Mouse (Mus musculus): Measurements from ENCODE around the gene Pop4. TPM values are rescaled to one million over a fixed set of nuclear protein-coding genes. Genes with fewer than 3 reads are reported as not detected.

Gene Pop4
- polyA plus RNA-seq, 1 experiment: 17.2 TPM

DNA sequence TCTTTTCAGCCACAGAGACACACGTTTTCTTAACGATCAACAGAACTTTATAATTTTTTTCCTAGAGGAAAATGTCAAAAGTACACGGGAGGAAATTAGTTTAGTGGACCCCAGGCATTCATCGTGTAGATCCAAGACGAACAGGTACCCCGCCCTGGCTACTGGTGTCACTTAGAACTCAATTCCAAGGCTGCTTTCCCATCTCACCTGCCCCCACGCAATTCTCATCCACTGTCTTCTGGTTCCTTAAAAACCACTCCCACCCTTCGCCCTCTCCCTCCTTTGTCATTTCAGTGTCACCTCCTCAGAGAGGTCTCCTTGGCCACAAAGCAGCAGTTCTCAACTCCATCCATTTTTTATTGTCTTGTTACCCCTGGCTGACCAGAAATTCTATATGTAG lies 42.9 kb downstream of the Pop4 start:
- no peak overlapping the region for H3K27ac ChIP-seq (replicated peaks; ENCODE audit: low read depth, low read length)
- H3K4me3 ChIP-seq (ENCODE audit: insufficient read depth, low read depth, low read length): peak overlapping the region; percentile 80
- peaks cover 2% of the 10 kb centered on the region; the same call in 1 of the 2 replicates for H3K4me1 ChIP-seq (ENCODE audit: control insufficient read depth, insufficient read depth, insufficient read length, low read length)

DNA sequence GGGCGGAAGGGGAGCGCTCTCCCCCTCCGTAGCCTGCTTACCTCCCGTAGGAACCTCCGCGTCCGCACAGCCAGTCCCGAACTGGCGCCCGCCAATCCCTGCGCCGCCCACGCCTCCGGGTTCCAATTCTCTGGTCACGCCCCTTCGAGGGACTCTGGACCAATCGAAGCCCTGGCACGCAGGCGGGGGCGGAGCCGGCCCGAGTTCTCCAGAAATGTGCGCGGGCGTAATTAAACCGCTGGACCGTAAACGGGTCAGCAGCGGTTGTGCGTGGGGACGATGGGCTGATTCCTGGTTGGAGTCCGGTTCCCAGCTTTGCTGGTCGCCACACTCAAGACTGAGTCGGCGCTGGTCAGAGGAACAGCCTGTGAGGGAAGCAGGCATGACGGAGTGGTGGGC lies 43.3 kb downstream of the Pop4 start, which contains the start of gene Plekhf1:
Plekhf1 (minus strand) TSS at position 117 of the 399 bp plus-strand sequence.
- Histone ChIP-seq H3K27ac (replicated peaks; ENCODE audit: low read depth, low read length) (peak within 1 kb of the TSS; percentile 58), H3K4me3 (ENCODE audit: insufficient read depth, low read depth, low read length) (peak within 1 kb of the TSS; percentile 80), H3K4me1 (ENCODE audit: control insufficient read depth, insufficient read depth, insufficient read length, low read length) (peaks cover 2% of the 10 kb centered on the region; the same call in 1 of the 2 replicates)

DNA sequence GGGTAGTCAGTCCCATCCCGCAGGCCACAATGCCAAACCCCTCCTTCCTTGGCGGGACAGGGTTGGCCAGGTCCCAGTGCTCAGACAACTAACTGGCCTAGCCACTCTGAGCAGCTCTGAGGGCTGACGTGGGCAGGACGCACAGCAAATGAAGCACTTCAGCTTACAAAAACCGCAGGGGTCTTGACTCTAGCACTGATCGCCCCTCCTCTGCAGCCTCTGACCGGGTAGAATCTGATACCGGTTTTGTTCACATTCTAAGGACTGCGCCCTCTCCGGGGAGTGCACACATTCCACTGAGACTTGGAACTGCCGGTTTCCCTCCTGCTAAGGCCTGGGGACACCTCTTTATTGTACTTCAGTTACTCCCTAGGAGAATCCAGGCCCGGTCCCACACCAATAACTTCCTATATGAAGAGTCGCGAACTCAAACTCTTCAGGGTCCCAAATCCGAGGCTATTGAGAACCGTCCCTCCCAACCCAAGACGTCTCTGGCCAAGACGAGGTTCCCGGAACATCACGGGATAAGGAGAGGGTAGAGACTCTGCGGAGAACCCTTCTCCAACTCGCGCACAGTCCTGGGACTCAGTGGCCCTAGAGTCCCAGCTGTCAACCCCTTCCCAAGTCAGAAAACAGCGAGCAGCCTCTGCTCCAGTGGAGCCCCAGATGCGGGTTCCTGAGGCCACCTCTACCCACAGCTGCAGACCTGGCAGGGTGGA lies 43.9 kb downstream of the Pop4 start:
- peak overlapping the region; percentile 80 for H3K4me3 ChIP-seq (ENCODE audit: insufficient read depth, low read depth, low read length)
- peak overlapping the region; percentile 42 for H3K27ac ChIP-seq (replicated peaks; ENCODE audit: low read depth, low read length)
- peaks cover 2% of the 10 kb centered on the region; the same call in 1 of the 2 replicates for H3K4me1 ChIP-seq (ENCODE audit: control insufficient read depth, insufficient read depth, insufficient read length, low read length)

DNA sequence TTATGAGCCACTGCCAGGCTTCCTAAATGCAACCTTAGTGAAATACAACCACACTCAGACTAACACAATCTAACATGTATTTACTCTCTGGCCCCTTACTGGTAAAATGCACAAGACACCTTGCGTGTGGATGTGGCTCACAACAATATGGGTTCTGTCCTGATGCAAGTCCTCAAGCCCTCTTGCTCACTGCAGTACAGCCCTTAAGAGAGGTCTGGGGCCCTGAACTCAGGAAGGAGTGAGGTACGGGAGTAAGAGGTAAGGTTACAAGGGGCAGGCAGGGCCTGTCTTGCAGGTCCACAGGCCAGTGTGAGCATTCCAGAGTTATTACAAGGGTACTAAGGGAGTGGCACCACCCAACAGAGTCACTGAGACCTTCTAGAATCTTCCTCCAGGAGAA lies 45.0 kb downstream of the Pop4 start:
- peaks cover 2% of the 10 kb centered on the region; the same call in 1 of the 2 replicates for H3K4me1 ChIP-seq (ENCODE audit: control insufficient read depth, insufficient read depth, insufficient read length, low read length)
- peak overlapping the region; percentile 80 for H3K4me3 ChIP-seq (ENCODE audit: insufficient read depth, low read depth, low read length)
- H3K27ac ChIP-seq (replicated peaks; ENCODE audit: low read depth, low read length): peak overlapping the region; percentile 58

DNA sequence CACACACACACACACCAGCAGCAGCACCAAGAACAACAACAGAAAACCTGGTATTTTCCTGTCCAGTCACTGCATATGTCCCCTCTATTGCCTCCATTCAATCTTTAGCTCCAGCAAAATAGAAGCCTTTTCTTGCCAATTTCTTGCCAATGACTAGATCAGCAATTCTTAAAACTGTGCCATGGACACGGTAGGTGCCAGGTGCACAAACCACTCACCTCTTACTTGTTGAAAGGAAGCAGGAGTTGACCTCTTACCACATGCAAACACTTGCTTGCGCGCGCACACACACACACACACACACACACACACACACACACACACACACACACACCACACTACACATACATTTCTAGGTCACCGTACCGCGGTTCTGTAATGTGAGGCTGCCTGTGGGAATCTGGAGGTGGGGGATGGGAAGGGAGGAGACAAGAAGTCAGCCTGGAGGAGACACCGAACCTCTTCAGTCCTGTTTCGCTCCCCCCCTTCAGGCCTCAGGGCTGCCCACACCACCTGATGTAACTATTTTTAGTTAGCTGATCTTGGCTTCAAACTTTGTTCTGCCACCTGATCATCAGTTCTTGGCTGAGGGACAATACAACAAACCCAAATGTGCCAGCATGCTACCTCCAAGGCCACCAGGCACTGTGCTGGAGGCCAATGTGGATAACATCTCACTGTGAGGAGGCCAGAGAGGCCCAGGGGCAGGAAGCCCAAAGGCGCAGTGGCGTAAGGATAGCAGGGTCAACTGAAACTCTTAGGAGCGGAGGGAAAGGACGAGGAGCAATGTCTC lies 46.5 kb downstream of the Pop4 start:
- peak overlapping the region; percentile 35; the same call in 1 of the 2 replicates for H3K27ac ChIP-seq (replicated peaks; ENCODE audit: low read depth, low read length)
- H3K4me3 ChIP-seq (ENCODE audit: insufficient read depth, low read depth, low read length): 0 out of 2 replicates have a peak overlapping the region, but pooled peaks have one; percentile 17
- H3K4me1 ChIP-seq (ENCODE audit: control insufficient read depth, insufficient read depth, insufficient read length, low read length): peaks cover 2% of the 10 kb centered on the region; the same call in 1 of the 2 replicates

DNA sequence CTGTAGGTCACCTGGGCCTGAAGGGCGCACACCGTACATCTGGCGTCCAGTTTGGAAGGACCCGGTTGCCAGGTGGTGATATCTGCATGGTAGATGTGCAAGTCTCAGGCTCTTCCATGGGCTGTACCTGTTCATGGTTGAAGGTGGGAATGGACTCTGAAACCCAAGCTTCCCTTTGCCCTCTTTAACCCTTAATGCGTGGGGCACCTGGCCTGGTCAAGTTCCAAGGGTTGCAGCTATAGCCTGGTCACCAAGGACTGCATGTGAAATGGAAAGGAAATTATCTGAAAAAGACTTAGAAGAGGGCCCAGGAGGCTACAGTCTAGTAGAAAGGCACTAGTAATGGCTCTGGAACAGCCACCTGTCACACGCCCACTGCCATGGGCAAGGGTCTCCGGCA lies 50.4 kb downstream of the Pop4 start:
- no peak overlapping the region for H3K27ac ChIP-seq (replicated peaks; ENCODE audit: low read depth, low read length)
- no peak overlapping the region for H3K4me3 ChIP-seq (ENCODE audit: insufficient read depth, low read depth, low read length)

DNA sequence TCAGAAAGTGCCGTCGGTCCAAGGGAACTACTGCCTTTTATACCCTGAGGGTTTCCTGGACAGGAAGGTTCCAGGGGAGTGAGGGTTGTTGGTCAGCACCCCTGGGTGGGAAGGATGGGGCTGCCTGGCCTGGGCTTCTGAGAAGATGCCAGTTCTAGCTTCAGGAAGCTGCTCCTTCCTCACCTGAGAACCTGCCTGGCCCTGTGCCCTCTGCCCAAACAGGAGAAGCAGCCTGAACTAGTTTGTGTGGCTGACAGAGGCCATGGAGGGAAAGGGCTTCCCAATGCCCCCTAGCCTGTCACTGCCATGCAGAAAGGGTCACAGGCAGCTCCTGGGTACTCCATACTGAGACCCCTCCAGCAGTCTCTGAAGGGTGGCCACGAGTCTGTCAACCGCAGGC lies 51.7 kb downstream of the Pop4 start:
- Histone ChIP-seq H3K4me3 (ENCODE audit: insufficient read depth, low read depth, low read length) (no peak overlapping the region), H3K4me1 (ENCODE audit: control insufficient read depth, insufficient read depth, insufficient read length, low read length) (0 out of 2 replicates have a peak, but pooled peaks cover 5% of the 10 kb centered on the region), H3K27ac (replicated peaks; ENCODE audit: low read depth, low read length) (0 out of 2 replicates have a peak overlapping the region, but pooled peaks have one; percentile 12)

More for the DNA sequence above, 50.4 kb downstream of the Pop4 start:
- H3K4me1 ChIP-seq (ENCODE audit: control insufficient read depth, insufficient read depth, insufficient read length, low read length): peaks cover 5% of the 10 kb centered on the region; the same call in 1 of the 2 replicates

DNA sequence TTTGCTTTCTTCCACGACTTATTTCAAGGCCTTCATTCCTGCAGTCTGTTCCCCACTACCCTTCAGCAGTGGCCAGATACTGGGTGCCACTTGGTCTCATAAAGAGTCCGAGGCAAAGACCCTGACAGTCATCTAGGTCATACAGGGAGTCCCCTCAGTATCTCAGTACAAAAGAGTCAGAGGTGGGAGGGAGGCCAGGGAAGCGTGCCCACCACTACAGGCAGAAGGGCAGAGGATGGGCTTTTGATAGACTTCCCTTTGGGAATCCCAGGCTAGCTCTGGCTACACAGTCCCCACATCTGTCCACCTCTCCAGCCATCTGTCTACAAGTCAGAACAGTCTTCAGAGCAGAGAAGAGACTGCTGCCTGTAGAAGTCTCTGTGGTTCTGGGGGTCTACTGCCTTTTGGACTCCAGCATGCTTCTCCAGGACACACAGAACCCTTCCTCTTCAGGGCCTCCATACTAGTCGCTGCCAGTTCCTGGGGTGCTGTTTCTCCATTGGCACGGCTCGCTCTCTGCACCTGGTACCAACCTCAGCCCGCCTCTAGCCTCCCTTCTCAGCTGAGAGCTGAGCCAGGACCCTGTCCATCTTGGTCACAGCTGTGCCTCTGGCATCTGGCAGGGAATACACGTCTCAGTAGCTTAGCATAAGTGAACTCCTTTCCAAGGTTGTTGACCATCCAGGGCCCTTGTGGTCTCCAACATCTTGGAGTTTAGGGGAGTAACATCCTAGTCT lies 52.4 kb downstream of the Pop4 start:
- no peak overlapping the region for H3K4me3 ChIP-seq (ENCODE audit: insufficient read depth, low read depth, low read length)
- peak overlapping the region; percentile 20; the same call in 1 of the 2 replicates for H3K27ac ChIP-seq (replicated peaks; ENCODE audit: low read depth, low read length)
- H3K4me1 ChIP-seq (ENCODE audit: control insufficient read depth, insufficient read depth, insufficient read length, low read length): 0 out of 2 replicates have a peak, but pooled peaks cover 5% of the 10 kb centered on the region

DNA sequence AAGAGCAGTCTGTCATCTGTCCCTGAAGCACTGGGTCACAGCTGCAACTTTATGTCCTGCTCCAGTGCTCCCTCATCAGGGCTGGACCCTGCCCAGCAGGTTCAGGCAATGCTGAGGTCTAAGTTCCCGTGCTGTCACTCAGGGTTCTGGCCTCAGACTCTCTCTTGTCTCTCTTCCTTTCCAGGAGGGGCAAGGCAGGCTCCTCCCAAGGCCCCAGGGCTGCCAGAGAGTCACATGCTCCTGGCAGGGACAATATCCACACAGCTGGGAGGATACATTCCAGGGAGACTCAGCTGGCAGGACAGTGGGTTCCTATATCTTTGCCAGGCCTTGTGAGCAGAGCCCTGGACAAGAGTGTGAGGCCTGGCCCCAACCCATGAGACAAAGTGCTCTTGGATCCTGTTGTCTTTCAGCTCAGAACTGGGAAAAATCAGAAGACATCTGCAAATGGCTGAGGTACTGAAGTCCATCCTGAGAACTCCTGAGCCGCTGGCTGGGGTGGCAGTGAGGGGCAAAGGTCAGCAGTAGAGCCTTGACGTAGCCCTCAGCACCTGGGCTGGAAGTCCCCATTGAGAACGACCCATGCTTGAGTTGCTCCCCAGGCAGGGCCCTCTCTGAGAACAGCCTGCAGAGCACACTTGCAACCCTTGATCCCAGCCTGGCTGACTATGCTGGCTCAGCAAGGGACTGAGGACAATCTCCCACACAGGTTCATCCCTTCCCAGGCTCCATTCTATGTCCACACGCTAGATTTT lies 53.6 kb downstream of the Pop4 start:
- Histone ChIP-seq H3K4me3 (ENCODE audit: insufficient read depth, low read depth, low read length) (no peak overlapping the region), H3K27ac (replicated peaks; ENCODE audit: low read depth, low read length) (peak overlapping the region; percentile 56), H3K4me1 (ENCODE audit: control insufficient read depth, insufficient read depth, insufficient read length, low read length) (peaks cover 8% of the 10 kb centered on the region; the same call in 1 of the 2 replicates)

DNA sequence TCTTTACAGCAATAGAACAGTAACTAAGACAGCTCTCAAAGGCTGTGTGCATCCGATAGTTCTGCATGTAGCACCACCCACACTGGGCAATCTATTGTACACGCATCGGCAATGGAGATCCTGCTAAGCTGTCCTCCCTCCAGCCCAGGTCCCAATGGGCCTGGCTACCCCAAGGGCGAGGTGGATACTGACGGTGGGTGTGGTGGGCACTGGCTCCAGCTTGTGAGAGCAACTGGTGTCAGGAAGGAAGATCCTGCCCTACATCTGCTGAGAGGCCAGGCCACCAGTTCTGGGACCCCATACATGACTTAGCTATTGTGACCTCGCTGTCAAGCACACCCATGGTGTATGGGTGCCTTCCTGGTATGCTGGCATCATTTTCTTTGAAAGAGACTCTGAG lies 55.5 kb downstream of the Pop4 start:
- no peak overlapping the region for H3K4me3 ChIP-seq (ENCODE audit: insufficient read depth, low read depth, low read length)
- no peak overlapping the region for H3K27ac ChIP-seq (replicated peaks; ENCODE audit: low read depth, low read length)
- H3K4me1 ChIP-seq (ENCODE audit: control insufficient read depth, insufficient read depth, insufficient read length, low read length): peaks cover 8% of the 10 kb centered on the region; the same call in 1 of the 2 replicates

DNA sequence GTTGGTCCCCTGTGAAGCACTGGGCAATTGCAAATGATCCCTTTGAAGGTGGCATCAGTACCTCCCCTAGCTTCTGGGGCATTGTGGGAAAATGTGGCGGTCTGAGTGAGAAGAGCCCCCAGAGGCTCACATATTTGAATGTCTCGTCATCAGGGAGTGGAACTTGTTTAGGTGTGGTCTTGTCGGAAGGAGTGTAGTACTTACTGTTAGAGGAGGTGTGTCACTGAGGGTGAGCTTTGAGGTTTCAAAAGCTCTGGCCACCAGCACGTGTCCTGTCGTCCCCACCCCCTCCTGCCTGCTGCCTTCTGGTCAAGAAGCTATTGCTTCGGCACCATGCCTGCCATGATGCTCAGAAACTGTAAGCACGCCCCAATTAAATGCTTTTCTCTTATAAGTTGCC lies 55.9 kb downstream of the Pop4 start:
- H3K4me1 ChIP-seq (ENCODE audit: control insufficient read depth, insufficient read depth, insufficient read length, low read length): peaks cover 8% of the 10 kb centered on the region; the same call in 1 of the 2 replicates
- H3K27ac ChIP-seq (replicated peaks; ENCODE audit: low read depth, low read length): no peak overlapping the region
- no peak overlapping the region for H3K4me3 ChIP-seq (ENCODE audit: insufficient read depth, low read depth, low read length)

DNA sequence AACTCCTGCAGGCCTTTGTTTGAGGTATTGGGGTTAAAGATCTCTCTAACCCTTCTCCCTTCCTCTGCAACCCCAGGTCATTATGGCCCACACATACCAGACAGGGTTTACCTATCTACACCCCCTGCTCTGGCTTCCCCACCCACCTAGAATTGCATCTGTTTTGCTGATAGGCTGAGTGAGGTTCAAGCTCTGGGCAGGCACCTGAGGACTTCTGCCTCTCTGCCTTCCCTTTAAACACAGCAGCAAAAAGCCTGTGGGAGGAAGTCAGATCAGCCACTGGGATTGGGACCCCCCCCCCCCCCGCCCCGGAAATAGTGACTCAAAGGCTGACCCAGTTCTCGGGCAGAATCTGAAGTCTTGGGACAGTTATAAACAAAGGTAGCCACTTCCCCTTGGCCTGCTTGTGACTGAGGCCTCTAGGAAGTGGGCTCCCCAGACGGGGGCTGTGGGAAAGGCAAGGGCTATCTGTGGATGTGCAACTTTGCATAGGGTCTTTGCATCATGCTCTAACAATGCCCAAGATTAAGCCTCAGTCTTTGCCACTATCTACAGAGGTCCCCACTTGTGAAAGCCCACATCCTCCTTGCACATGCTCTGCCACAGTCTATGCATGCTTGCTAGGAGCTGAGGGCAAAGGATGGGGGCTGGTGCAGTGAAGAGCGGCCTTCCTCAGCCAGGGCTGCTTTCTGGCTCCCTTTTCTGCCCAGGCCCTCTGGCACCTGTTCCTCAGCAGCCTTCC lies 56.6 kb downstream of the Pop4 start:
- no peak overlapping the region for H3K4me3 ChIP-seq (ENCODE audit: insufficient read depth, low read depth, low read length)
- no peak overlapping the region for H3K27ac ChIP-seq (replicated peaks; ENCODE audit: low read depth, low read length)
- H3K4me1 ChIP-seq (ENCODE audit: control insufficient read depth, insufficient read depth, insufficient read length, low read length): peaks cover 8% of the 10 kb centered on the region; the same call in 1 of the 2 replicates

DNA sequence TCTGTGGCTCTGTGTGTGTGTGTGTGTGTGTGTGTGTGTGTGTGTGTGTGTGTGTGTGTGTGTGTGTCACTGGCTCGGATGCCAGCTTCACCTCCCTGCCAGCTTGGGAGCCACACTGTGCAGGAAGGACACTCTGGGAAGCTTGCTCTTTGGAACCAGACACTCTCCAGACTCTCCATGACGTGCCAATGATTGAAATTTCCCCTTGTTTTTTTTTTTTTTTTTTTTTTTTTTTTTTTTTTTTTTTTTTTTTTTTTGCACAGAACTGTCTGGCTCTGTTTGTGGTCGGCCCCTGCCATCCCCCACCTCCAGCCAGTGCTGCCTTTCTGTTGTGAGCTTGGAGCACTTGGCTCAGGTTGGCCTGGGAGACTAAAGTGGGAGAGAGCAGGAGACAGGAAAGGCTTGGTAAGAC lies 58.6 kb downstream of the Pop4 start:
- Histone ChIP-seq H3K4me3 (ENCODE audit: insufficient read depth, low read depth, low read length) (no peak overlapping the region), H3K4me1 (ENCODE audit: control insufficient read depth, insufficient read depth, insufficient read length, low read length) (peaks cover 10% of the 10 kb centered on the region; the same call in 1 of the 2 replicates), H3K27ac (replicated peaks; ENCODE audit: low read depth, low read length) (peak overlapping the region; percentile 52; the same call in 1 of the 2 replicates)

Data from brown adipose tissue, adult 24 weeks (tissue).